ENCODE assay signal across 25 mouse cellular contexts in the genomic region with DNA sequence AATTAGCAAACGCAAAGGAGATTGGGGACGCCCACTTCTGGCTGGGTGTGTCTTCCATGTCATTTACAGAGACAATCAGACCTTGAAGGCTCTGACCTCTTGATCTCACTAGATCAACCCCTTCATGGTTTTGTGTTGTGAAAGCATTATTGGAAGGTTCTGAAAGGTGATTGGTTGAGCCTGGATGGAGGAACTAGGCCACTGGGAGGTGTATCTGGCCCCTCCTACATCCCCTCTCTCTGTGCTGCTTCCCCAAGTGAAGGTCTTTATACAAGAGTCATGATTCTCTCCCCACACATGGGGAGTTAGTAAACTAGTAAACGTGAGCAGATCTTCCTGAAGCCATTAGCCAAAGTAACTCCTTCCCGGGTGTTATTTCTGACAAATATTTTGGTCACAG. TPM values are rescaled to one million over a fixed set of nuclear protein-coding genes. Genes with fewer than 3 reads are reported as not detected.
DNase-seq lines count a peak whose midpoint lies in the region; ATAC-seq and TF ChIP-seq lines count a peak whose summit lies in the region.
"Had no signal": no experiment of that assay in that cellular context is flagged by ENCODE, and none has a peak within 500 bp of the region (broad histone marks: within the 10 kb centered on the region; RNA-seq: fewer than 3 reads in every experiment).

No protein-coding gene starts in this region.

- no peaks in the 10 kb centered on the region for H3K27me3 ChIP-seq in CH12.LX (replicated peaks)
- H3K27me3 ChIP-seq in heart, embryonic 10.5 days (ENCODE audit: insufficient read depth, poor library complexity, severe bottlenecking), result no peaks in the 10 kb centered on the region
- H3K27me3 ChIP-seq: embryonic facial prominence, embryonic 12.5 days; embryonic facial prominence, embryonic 15.5 days; heart, embryonic 13.5 days; hindbrain, embryonic 12.5 days; hindbrain, embryonic 15.5 days had no signal

- no peak for TF ChIP-seq RAD21 in CH12.LX (IDR thresholded peaks at IDR 0.05; ENCODE audit: low read depth, low read length)

- H3K4me1 ChIP-seq in CH12.LX (ENCODE audit: control insufficient read depth in 1 of 2, insufficient read depth in 2 of 2), result peaks cover 0 to 5% of the 10 kb centered on the region in 2 experiments; a peak in 2 of 4 replicates
- no peaks in the 10 kb centered on the region for H3K4me1 ChIP-seq in lung, adult 2 months (ENCODE audit: control insufficient read depth, insufficient read depth, low read length)
- H3K4me1 ChIP-seq in heart, embryonic 10.5 days, result no peaks in the 10 kb centered on the region
- H3K4me1 ChIP-seq: embryonic facial prominence, embryonic 12.5 days; embryonic facial prominence, embryonic 15.5 days; heart, embryonic 13.5 days; hindbrain, embryonic 12.5 days; hindbrain, embryonic 15.5 days had no signal

- TF ChIP-seq CTCF in CH12.LX (conservative IDR thresholded peaks at IDR 0.05 in 1 of 2, IDR thresholded peaks at IDR 0.05 in 1 of 2; ENCODE audit: low read depth in 2 of 2, low read length in 2 of 2), result no peak
- TF ChIP-seq CTCF in lung, adult 2 months (IDR thresholded peaks at IDR 0.05; ENCODE audit: insufficient read depth, low read length), result no peak

- 81% methylated on average over 4 of the region's 4 CpGs for WGBS in lung, adult 2 months
- WGBS in heart, embryonic 10.5 days, result 85% methylated on average over 4 of the region's 4 CpGs

- no peak overlapping the region for H3K9ac ChIP-seq in CH12.LX (ENCODE audit: insufficient read depth, low read depth)
- H3K9ac ChIP-seq: embryonic facial prominence, embryonic 12.5 days; embryonic facial prominence, embryonic 15.5 days; forebrain, postnatal 0 days; heart, embryonic 13.5 days; hindbrain, embryonic 12.5 days; hindbrain, embryonic 15.5 days had no signal

- no peak for TF ChIP-seq POLR2A in CH12.LX (IDR thresholded peaks at IDR 0.05; ENCODE audit: low read depth, low read length)
- no peak for TF ChIP-seq POLR2A in lung, adult 2 months (IDR thresholded peaks at IDR 0.05; ENCODE audit: borderline replicate concordance, extremely low read depth, low read depth, low read length)

- peak; percentile 4 for DNase-seq in CH12.LX (ENCODE audit: extremely low read depth)
- peak; percentile 24 for DNase-seq in retina, embryonic 14.5 days (ENCODE audit: low spot score)
- no peak for DNase-seq in layer of hippocampus, adult 9-10 months (ENCODE audit: low spot score)
- no peak for DNase-seq in lung, adult 2 months
- no peak for DNase-seq in heart, embryonic 10.5 days (ENCODE audit: low spot score)
- no peak for DNase-seq in adrenal gland, adult 18-20 months (ENCODE audit: low spot score in 2 of 2)
- DNase-seq: adrenal gland, postnatal 10 days; cerebellum, adult 11-12 months; cerebellum, adult 8-10 months; cerebellum, postnatal 10 days; forebrain, postnatal 0 days; gastrocnemius, adult 2 months; gastrocnemius, postnatal 14 days; heart, adult 18-20 months; heart, postnatal 14 days; heart, postnatal 4 days had no signal

- H3K27ac ChIP-seq in CH12.LX (ENCODE audit: insufficient read depth, low read depth), result no peak overlapping the region
- H3K27ac ChIP-seq in heart, embryonic 10.5 days, result no peak overlapping the region
- H3K27ac ChIP-seq: embryonic facial prominence, embryonic 12.5 days; embryonic facial prominence, embryonic 15.5 days; gastrocnemius, adult 2 months; heart, embryonic 13.5 days; hindbrain, embryonic 12.5 days; hindbrain, embryonic 15.5 days had no signal

- in situ Hi-C loops in CH12.LX (cut with MboI; ENCODE audit: low pct_ligation_motif_present, low pct_unique_long_range_greater_than_20kb, low sequenced_read_pairs), result no loop called here

- no peak overlapping the region for H3K4me2 ChIP-seq in CH12.LX (ENCODE audit: insufficient read depth, low read depth, poor library complexity, severe bottlenecking)
- H3K4me2 ChIP-seq: embryonic facial prominence, embryonic 12.5 days; embryonic facial prominence, embryonic 15.5 days; heart, embryonic 13.5 days; hindbrain, embryonic 12.5 days; hindbrain, embryonic 15.5 days had no signal

- dilution Hi-C loops in CH12.LX (cut with MboI; ENCODE audit: extremely low pct_ligation_motif_present, extremely low pct_unique_long_range_greater_than_20kb, low sequenced_read_pairs), result no loop called here

- no peaks in the 10 kb centered on the region for H3K9me3 ChIP-seq in CH12.LX (replicated peaks; ENCODE audit: low read length)
- H3K9me3 ChIP-seq in heart, embryonic 10.5 days, result no peaks in the 10 kb centered on the region
- H3K9me3 ChIP-seq: embryonic facial prominence, embryonic 12.5 days; embryonic facial prominence, embryonic 15.5 days; heart, embryonic 13.5 days; hindbrain, embryonic 12.5 days; hindbrain, embryonic 15.5 days had no signal

- ATAC-seq in common myeloid progenitor, adult 5-6 weeks (replicated peaks; ENCODE audit: low read depth, poor library complexity, severe bottlenecking), result peak; percentile 74
- peak; percentile 92 for ATAC-seq in megakaryocyte, adult 5-6 weeks (ENCODE audit: poor library complexity, severe bottlenecking)
- ATAC-seq: activated CD4-positive, CD25-positive, alpha-beta regulatory T cell, adult 4 months; forebrain, embryonic 14.5 days; forebrain, postnatal 0 days had no signal

- H3K4me3 ChIP-seq in CH12.LX (replicated peaks in 1 of 3; ENCODE audit: low read depth in 2 of 3, low read length in 2 of 3, poor library complexity in 1 of 3), result no peak overlapping the region
- H3K4me3 ChIP-seq in lung, adult 2 months (replicated peaks; ENCODE audit: extremely low read depth, low read depth, low read length), result no peak overlapping the region
- no peak overlapping the region for H3K4me3 ChIP-seq in heart, embryonic 10.5 days
- H3K4me3 ChIP-seq: embryonic facial prominence, embryonic 12.5 days; embryonic facial prominence, embryonic 15.5 days; gastrocnemius, adult 2 months; heart, embryonic 13.5 days; hindbrain, embryonic 12.5 days; hindbrain, embryonic 15.5 days had no signal

- H3K79me2 ChIP-seq in CH12.LX (replicated peaks; ENCODE audit: control insufficient read depth, extremely low read depth, insufficient read depth, poor library complexity, severe bottlenecking), result no peaks in the 10 kb centered on the region

- TF ChIP-seq EP300 in CH12.LX (IDR thresholded peaks at IDR 0.05; ENCODE audit: low read length), result no peak

- H3K36me3 ChIP-seq in CH12.LX (replicated peaks in 1 of 2; ENCODE audit: control insufficient read depth in 1 of 2, insufficient read depth in 1 of 2, low read length in 1 of 2), result no peaks in the 10 kb centered on the region
- no peaks in the 10 kb centered on the region for H3K36me3 ChIP-seq in heart, embryonic 10.5 days
- H3K36me3 ChIP-seq: embryonic facial prominence, embryonic 12.5 days; embryonic facial prominence, embryonic 15.5 days; heart, embryonic 13.5 days; hindbrain, embryonic 12.5 days; hindbrain, embryonic 15.5 days had no signal

TF ChIP-seq in CH12.LX, 34 proteins besides CTCF, POLR2A, EP300 and RAD21:
- TF ChIP-seq POLR2AphosphoS2 (IDR thresholded peaks at IDR 0.05; ENCODE audit: low read depth, low read length) (no peak), IRF4 (IDR thresholded peaks at IDR 0.05; ENCODE audit: low read depth, low read length) (no peak), JUN (IDR thresholded peaks at IDR 0.05; ENCODE audit: insufficient read depth, low read depth, low read length) (no peak), TCF12 (IDR thresholded peaks at IDR 0.05; ENCODE audit: low read depth, low read length) (no peak), ZNF384 (IDR thresholded peaks at IDR 0.05; ENCODE audit: low read depth, low read length) (no peak), PAX5 (IDR thresholded peaks at IDR 0.05; ENCODE audit: low read length) (no peak), BHLHE40 (IDR thresholded peaks at IDR 0.05; ENCODE audit: low read depth, low read length) (no peak), SMC3 (IDR thresholded peaks at IDR 0.05; ENCODE audit: low read depth, low read length) (no peak), MAZ (IDR thresholded peaks at IDR 0.05; ENCODE audit: low read depth, low read length) (no peak), RCOR1 (conservative IDR thresholded peaks at IDR 0.05; ENCODE audit: low read depth, low read length) (no peak)
TF ChIP-seq in CH12.LX: peak in this region for 0.

RNA-seq across cellular contexts. Expression of gene Ppm1h, which starts 36.4 kb away (rescaled TPM):
- 1.3 and 1.7 TPM in 2 replicates for total RNA-seq in CH12.LX (2012; rRNA removed)
- total RNA-seq in CH12.LX (2014; rRNA removed), result 1.1 and 1.3 TPM in 2 replicates
- polyA plus RNA-seq in CH12.LX (2012; ENCODE audit: insufficient read length, low read depth), result 1.2 and 2.2 TPM in 2 replicates
- total RNA-seq in common myeloid progenitor, adult 5-6 weeks (2017), result 8.6 and 10.9 TPM in 2 replicates
- 31.8 and 46.5 TPM in 2 replicates for total RNA-seq in megakaryocyte, adult 5-6 weeks (2015)
- 27.9 and 36.6 TPM in 2 replicates for total RNA-seq in megakaryocyte, adult 5-6 weeks (2017)
- polyA plus RNA-seq in lung, adult 2 months (2012; rRNA removed), result 8.8 and 9.2 TPM in 2 replicates
- 2.3 and 3.7 TPM in 2 replicates for polyA plus RNA-seq in heart, embryonic 10.5 days (2016; fragmentation: Nextera tagmentation; extraction: Ambion mirVana)
- total RNA-seq in adrenal gland, adult 18-20 months (2021), result 10 to 100 TPM; 12.9 to 22.6 TPM

Comparison
In these comparisons a context has a peak if more than half of its experiments do, and no peak if none do; other contexts are left out.
1. DNase-seq: peak in CH12.LX (single experiment) and retina, embryonic 14.5 days (single experiment); none in layer of hippocampus, adult 9-10 months (single experiment), lung, adult 2 months (single experiment), heart, embryonic 10.5 days (single experiment) and adrenal gland, adult 18-20 months (0 of 2).